Mouse (Mus musculus) retina, postnatal 1 day (tissue): ENCODE results near the gene Arf1.

Experiments used
- DNase-seq: peaks from one replicate; pipeline ENCODE4 v3.0.0-alpha.2; 2012

Gene Arf1

DNA sequence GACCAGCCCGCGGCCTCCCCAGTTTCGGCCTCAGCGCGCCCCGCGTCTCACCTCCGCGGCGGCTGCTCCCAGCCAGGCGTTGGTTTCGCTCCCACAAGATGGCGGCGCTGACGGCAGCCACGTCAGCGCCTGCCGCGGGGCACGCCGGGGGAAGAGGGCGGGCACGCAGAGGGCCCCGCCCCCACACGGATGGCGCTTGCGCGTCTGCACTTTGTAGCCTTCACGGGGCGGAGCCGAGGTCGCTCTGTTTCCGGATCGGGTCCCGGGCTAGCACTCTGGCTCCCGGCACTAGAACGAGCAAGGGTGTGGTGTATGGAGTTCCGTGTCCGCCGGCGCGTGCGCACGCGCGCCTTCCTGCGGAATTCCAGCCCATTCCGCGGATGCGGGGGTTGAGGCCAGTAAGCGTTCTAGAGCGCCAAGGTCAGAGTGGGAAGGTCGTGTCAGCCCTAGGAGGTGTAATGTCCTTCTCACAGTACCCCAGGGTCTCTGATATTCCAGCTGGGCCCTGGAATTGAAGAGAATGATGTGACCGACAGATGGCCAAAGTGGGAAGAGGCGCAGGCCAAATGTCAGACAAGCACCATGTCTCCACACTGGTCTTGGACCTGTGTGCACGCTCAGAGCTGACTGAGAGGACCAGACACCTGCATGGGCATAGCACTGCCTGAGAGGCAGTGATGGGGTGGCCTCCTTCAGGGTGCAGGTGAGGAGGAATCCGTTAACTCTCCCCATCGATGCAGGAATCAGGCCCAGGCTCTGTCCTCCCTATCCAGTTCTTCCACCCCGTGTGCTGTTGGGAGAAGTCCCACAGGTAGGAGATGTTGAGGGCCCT, at the start of gene Arf1:
TSS of gene Arf1 (minus strand) at position 149 of the 832 bp plus-strand sequence.
- DNase-seq, result peak; percentile 96

DNA sequence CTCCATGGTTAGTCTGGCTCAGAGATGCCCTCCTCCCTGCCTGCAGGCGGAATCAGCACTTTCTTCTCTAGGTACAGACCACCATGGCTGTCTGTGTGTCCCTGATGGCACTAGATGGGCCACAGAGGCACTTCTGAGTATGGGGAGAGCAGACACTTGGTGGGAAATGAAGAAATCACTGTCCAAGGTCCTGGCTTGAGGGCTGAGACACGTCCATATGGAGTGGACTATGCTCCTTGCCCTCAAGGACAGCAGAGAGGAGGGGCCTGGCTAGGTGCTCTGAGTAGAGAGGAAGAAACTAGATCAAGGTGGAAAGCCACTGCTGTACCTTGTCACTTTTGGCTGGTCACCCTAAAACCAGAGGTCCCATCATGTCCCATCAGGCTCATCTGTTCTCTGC, 48.8 kb upstream of the Arf1 start:
- DNase-seq, result no peak

DNA sequence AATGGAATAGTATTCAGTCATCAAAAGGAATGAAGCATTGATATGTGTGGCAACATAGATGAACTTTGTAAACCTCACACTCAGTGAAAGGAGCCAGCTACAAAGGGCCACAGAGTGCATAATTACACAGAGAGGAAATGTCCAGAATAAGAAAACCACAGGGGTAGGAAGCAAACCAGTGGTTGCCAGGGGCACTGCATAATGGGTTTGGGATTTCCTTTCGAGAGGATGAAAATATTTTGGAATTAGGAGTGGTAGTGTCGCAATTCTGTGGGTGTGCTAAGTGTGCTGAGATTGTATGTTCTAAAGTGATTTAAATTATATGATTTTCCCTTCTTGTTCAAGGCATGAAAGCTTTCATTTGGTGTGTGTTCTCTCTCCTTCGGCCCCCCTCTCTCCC, 46.1 kb upstream of the Arf1 start:
- DNase-seq, result no peak

DNA sequence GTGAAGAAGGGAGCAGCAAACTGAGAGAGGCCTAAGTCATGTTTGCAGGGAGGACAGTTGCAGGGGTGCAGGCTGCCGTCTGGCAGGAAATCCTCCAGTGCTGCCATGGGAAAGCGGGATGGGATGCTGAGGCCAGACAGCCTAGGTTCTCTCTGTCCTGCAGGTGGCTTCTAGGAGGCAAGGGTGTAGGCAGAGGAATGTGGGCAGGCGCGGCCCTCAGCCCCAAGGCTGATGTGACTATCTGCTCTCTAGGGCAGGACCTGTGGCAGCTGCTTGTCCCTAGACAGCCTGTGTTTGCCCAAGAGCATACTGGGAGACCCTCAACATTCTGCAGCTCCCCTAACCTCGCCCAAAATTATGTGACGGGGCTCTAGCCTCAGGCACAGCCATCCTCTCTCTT, 38.7 kb upstream of the Arf1 start:
- no peak for DNase-seq

DNA sequence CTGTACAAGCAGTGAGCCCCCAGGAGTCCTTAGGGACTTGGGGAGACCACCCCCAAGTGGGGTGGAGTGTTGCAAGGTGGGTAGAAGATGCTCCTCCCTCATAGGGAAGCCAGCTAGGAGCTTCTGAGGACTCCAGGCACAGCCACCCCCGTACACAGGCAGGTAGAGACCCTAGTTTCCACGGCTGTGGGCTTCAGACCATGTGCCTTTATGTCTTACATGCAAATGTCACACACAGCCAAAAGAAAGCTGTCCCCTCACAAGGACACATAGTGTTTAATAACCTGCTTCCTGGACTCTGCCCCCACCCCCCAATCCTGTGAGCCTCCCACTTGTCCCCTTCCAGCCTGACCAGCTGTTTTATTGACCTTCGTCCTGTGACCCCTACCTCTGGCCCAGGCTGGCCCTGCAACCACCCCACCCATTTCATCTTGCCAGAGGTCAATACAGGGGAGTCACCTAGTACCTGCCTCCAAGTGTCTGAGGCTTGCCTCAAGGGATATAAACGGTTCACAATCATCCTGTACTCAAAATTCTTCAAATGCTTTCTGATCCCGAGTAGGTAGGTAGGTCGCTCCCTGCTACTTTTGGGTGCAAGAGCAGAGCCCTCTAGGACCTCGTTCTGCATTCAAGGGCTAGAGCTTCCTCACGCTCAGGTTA, 37.2 kb upstream of the Arf1 start:
- no peak for DNase-seq

DNA sequence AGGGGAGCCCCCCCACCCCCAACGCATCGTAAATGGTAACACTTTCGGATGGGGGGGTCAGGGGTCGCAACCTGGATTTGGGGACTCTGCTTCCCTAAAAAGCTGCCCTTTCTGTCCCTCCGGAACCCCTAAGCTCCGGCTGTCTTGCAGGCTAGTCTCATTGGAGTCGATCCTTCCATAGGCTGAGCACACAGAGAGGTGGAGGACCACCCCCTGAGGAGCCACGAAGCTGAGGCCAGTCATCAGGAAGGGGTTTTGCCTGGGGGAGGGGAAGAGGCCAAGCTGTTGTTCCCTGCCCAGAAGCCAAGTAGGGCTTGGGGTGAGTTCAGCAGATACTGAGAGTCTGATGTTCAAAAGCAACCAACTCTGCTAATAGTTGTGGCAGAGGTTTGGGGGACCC, 36.5 kb upstream of the Arf1 start:
- peak; percentile 53 for DNase-seq

DNA sequence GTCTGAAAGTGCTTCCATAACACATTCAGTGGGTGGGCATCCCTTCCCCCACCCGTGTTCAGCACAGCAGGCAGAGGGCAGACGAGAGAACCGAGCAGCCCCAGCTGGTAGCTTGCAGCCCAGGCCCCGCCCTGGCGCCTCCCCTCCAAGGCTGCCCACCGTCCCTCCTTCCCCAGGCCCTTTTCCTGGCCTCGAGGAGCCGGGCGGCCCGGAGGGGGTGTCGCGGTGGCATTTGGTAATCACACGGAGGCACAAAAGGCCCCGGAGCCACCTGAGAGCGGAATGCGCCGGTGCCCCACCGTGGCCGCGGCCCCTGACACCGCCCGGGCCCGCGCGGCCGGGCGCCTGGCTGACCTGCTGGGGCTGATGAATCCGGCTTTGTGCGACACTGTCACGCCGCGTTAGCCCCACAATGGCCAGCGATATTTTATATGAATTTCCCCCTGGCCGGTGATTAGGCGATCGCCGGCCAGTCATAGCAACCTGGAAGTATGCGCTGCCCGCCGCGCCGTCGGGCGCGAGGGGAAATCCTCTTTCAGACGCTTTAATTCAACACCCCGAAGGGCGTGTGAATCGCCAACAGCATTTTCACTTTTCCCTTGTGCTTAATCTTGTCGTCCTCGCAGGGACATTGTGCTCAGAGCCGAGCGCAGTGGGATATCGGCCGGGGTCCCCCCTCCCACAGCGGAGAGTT, 35.9 kb upstream of the Arf1 start:
- DNase-seq, result peak; percentile 83

DNA sequence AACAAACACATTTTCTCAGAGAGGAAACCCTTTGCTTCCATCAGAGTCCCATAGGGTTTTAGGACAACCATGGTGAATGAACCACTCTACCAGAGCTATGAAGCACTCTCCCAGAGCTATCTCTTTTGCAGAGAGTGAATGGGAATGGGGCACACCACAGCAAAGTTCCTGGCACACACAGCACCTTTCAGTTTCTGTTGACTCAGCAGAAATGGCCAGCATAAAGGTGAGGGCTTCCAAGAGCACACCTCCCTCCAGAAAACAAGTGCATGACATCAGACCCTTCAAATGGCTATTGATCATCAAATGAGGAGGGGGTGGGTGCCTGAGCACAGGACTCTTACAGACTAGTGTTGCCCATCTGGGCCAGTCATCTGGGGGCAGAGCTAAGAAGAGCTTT, 34.2 kb upstream of the Arf1 start:
- DNase-seq, result no peak

DNA sequence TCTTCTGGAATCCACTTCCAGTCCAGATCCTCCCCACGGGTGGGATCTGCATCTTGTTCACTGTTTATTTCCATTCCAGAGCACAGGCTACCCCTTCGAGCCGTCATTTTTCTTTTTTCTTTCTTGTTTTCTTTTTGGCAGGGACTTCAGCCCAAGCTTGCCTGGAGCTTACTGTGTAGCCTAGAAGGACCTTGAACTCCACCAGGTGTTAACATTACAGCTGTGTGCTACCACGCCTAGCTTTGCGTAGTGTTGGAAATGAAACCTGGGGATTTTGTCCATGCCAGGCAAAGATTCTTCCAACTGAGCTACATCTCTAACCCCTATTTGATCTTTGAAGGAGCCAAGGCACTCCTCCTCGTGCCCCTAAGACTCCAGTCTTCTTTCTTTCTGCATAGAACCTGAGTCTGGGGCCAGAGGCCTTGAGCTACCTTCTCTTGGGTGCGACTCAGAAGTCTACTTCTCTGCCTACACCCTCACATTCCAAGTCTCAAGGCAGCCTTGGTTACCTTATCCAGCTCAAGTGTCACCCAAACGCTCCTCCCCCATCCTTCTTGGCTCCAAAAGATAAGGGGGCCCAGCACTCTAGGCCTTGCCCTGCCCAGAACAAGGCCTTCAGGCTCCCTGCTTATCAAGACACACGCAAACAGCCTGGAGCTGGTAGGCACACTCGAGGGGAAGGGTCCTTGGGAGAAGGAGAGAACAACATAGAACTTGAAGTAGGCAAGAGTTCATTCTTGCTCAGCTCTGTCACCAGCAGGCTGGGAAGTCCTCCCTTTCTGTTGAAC, 32.8 kb upstream of the Arf1 start:
- DNase-seq, result no peak

DNA sequence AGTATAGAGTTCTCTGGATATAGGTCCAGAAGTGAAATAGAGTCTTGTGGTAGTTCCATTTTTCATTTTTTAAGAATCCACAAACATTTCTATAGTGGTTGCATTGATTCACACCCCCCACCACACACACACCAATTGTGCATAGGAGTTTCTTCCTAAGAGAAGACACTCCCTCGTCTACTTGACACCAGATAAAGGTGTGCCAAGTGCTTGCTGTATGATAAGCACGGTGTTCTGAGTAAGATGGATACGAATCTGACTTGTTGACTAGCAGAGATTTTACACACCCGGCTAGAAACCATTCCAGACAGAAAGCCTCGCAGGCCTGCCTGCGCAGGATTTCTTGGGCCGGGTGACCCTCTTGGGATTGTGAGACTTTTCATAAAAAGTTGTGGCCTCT, 31.6 kb upstream of the Arf1 start:
- DNase-seq, result no peak

DNA sequence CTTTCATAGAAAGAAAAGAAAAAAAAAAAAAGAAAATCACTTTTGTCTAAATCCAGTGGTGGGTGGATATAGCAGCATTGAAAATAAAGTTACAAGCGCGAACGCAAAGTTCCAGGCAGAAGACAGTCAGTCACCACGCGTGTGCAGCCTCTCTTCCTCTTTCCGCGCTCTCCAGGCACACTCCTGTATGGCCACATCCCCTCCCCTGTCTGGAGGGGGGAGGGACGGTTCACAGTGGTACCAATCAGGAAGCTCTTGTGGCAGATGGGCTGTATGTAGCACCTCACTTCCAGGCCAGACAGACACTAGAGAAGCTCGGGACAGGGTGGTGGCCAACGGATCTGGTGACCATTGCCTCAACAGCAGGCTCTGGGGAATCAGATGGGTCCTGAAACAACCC, 20.0 kb upstream of the Arf1 start:
- no peak for DNase-seq

DNA sequence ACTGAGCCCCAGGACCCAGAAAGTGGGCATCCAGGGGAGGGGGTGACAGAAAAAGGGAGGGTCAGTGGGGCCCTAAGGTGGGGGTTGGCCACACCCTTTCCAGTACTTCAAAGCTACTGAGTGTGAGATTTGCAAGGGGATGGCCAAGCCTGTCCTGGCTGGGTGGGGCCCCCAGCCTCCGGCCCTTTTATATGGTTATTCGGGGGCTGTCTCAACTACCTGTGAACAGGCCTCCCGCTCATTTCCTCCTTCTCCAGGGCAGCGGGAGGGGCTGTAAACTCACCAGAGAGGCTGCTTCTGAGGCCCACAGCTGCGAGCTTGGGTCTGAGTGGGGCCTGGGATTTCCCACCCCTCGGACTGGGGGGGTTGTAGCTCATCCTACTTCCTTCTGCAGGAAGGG, 15.8 kb upstream of the Arf1 start:
- DNase-seq, result no peak

DNA sequence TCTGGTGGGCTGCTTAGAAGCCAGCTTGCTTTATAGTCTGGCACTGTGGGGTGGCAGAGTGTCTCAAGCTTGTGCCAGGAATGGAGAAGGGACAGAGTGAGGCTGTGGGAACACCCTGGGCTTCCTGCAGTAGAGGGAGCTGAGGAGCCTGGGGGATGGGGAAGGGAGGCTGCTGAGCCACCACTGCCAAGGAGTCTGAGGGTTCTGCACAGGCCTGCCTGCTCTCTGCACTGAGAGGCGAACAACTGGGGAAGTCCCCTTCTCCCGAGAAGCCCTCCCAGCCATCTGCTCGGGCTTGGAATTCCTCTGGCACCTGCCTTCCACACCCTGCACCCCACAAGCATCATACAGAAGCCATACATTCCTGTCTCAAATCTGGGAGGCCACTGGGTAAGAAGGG, 13.8 kb upstream of the Arf1 start:
- no peak for DNase-seq

DNA sequence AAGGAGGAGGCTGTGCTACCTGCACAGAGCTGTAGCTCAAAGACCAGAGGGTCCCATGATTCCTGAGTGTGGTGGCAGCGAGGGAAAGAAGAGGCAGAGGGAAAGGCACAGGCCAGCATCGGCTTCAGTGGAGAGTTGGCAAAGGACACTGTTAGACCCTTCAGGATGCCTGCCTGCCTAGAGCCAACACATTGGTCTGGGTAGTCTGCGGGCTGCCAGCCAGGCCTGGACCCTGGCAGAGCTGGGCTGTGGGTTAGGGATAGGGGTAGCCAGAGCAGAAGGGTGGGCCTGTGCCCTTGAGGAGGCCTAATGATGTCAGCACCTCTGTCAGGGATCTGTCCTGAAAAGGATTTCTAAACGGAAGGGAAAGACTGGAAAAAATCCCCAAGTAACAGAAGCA, 11.7 kb upstream of the Arf1 start:
- DNase-seq, result no peak

DNA sequence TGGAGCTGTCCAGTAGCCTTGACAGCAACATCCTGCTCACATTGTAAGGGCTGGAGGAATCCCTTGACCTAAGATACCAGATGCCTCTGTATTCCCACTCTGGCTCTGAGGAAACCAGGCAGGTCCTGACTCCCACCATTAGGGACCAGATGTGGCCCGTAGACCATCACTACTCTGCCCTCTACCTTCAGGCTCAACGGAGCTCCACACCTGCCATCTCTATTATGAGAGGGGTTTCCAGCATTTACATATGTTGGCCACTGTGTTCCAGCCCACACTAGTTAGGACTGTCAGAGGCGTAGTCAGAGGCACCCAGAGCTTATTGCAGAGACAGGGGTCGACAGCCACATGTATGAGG, 11.3 kb upstream of the Arf1 start:
- DNase-seq, result no peak

DNA sequence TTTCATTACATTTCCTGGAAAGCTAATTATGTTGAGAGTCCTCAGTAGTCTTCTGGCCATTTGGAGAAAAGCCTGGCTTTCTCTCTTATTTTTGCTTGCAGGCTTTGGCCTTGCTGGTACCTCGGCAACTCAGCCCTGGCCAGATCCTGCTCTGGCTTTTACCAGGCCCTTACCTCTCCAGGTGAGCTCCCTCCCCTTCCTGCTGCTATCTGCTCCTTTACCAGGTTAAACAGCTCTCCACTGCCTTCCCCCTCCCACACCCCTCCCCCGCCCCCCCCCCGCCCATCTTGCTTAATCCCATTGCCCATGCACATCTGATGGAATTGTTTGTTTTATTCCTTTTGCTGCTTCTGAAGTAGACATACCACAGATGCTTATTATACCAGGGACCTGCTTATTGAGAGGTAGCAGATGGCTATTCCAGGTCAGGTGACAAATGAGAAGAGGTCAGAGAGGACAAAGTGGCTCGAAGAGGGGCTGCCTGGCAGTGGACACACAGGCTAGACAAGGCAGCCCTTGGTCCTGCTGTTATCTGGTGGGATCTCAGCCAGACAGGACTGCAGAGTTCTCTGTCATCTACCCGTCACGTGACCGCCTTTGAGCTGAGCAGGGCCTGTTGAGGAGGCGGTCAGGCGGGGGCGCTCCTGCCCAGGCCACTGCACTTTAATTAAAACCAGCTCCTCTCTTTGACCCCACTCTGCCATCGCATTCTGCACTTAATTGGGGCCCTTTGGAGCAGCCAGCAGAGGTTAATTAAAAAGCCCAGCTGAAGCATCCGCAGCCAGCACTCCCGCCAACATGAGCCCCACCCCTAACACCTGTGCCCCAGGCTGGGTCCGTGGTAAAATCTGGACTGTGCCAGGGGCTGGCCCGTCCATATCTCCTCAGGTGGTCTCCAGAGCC, 10.7 kb upstream of the Arf1 start:
- peak; percentile 93 for DNase-seq

DNA sequence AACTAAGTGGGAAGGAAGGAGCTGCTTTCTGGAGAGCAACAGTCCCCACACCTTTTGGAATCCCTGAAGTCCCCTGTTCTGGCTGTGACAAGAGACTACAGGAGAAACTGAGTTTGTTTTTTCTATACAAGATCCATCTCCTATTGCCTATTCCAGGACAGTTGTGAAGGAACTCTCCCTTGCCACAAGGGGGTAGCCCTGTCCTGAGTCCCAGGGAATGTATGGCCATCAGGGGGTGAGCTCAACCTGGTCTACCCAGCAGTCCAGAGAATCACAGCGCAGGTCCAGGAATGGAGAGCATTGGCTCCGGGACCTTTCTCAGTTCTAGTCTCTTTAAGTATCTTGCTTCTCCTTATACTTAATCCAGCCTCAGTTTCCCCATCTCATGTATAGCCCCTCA, 4.7 kb upstream of the Arf1 start:
- DNase-seq, result peak; percentile 16

DNA sequence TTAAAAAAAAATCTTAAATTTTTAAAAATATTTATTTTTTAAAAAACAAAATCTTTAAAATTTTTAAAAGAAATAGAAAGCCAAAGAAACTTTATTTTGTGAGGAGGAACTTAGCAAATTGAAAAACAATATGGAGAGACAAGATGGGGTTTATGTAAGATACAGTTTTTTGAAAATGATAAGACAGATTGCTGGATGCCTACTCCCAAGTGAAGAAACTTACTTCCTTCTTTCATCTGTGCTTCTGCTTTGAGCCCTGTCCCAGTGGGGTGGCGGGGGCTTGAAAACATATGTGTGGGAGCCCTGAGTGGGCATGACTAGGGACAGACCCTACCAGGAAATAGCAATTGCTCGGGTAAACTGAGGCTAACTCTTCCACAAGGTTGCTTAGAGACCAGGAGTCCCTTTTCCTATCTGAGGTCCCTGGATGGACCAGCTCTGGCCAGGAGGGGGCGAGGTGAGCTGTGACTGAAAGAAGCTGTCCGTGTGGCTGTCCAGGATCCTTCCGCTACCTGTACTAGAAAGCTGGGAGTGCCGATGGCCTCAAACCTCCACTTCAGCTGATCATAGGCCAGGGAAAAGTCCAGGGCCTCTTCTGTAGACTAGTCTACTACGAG, 2.2 kb upstream of the Arf1 start:
- DNase-seq, result peak; percentile 68

DNA sequence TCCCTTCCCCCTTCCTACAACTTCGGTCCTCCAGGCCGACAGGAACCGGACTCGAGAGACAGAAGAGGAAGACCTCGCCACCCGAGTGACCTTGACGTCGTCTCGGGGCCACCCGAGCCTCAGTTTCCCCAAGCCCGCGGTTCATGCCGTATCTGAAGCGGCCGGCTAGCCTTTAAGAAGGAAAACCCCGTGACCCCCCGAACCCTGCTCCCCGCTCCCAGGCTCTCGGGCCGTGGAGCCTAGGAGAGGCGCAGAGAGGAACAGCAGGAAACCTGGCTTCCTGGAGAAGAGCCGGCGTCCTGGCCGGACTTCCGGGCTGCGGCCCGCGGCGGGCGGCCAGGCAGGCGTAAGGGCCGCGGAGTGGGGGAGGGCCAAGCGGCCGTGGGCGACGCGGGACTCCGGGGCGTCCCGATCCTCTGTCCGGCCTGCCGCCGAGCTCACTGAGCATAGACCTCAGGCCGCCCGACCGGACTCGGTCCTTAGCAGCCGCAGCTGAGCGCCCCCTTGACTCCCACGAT, 407 bp downstream of the Arf1 start:
- DNase-seq, result no peak

DNA sequence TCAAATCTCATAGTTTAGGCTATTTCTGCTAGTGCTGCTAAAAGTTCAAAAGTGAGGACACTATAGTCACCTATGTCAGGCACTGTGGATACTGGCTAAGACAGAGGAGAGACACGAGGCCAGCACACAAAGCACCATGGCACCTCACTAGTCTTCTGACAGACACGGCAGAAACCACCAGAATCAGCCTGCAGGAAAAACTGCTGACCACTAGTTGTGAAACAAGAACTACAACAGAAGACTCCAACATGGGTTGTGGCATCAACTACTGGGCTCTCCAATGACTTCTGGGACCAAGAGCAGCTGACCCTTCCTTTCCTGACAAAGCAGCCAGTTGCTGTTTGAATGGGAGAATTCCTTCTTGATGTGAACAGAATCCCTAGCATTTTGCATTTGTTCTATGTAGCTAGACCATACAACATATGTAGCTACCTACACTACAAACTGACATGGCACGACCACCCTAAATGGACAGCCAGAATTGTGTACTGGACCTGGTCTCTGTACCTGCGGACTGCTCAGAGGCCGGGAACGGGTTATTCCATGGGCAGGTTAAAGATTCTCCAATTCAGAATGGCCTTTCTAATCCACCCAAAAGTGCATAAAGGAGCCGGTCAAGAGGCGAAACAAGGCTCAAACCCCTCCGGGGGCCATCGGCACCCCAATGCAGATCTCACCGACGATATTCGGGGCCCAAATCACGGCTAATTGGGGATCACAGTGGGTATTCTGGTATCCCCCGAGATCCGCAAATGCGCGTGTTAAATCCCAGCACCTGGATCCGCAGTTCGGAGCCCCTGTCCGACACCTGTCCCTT, 1.1 kb downstream of the Arf1 start:
- peak; percentile 13 for DNase-seq

DNA sequence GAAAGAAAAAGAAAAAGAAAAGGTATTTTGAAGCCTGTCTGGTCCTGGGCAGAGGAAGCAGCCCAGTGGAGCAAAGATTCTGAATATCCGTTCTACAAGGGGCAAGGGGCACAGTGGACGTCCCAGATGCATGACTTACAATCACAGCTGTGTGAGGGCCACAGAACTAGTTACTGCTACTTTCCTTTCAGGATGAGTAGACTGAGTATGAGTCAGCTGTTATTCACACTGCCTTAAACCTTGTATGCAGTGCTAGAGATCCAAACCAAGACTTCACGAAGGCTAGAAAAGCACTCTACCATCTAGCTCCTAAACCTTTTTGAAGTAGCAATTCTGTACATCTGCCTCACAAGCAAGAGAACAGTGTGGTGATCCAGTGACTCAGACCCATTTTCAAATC, 1.8 kb downstream of the Arf1 start:
- no peak for DNase-seq
